Mouse (Mus musculus): ENCODE measurements around the gene Cryaa.
"Not testable (repeated sequence)": the region's sequence is repeated elsewhere in the genome, so short reads cannot be mapped to it uniquely, and the experiment has no call there.

Cryaa gene

GRCm38 (mm10) chr17:31660661-31661250 lies 16.9 kb upstream of the Cryaa start:
- no peak for DNase-seq (ENCODE audit: low read depth)

GRCm38 (mm10) chr17:31662855-31663254 lies 14.8 kb upstream of the Cryaa start:
- no peak for DNase-seq (ENCODE audit: low read depth)

GRCm38 (mm10) chr17:31664760-31665159 lies 12.8 kb upstream of the Cryaa start:
- DNase-seq (ENCODE audit: low read depth), result peak; percentile 79

- DNase-seq (ENCODE audit: low read depth), result no peak
Measured at GRCm38 (mm10) chr17:31668306-31668705, 9.3 kb upstream of the Cryaa start.

GRCm38 (mm10) chr17:31670163-31670562 lies 7.4 kb upstream of the Cryaa start:
- DNase-seq (ENCODE audit: low read depth), result no peak

GRCm38 (mm10) chr17:31671698-31672097 lies 5.9 kb upstream of the Cryaa start:
- DNase-seq (ENCODE audit: low read depth), result no peak

- DNase-seq (ENCODE audit: low read depth), result no peak
Measured at GRCm38 (mm10) chr17:31672279-31672678, 5.3 kb upstream of the Cryaa start.

GRCm38 (mm10) chr17:31674426-31674825 lies 3.2 kb upstream of the Cryaa start:
- DNase-seq (ENCODE audit: low read depth), result no peak

GRCm38 (mm10) chr17:31680450-31680849 lies 2.8 kb downstream of the Cryaa start:
- DNase-seq (ENCODE audit: low read depth), result no peak

GRCm38 (mm10) chr17:31685514-31686224 lies 8.1 kb downstream of the Cryaa start:
- peak; percentile 78 for DNase-seq (ENCODE audit: low read depth)

GRCm38 (mm10) chr17:31686225-31686564 lies 8.6 kb downstream of the Cryaa start:
- no peak for DNase-seq (ENCODE audit: low read depth)

- no peak for DNase-seq (ENCODE audit: low read depth)
Measured at GRCm38 (mm10) chr17:31688112-31688511, 10.5 kb downstream of the Cryaa start.

GRCm38 (mm10) chr17:31689606-31690005 lies 12.0 kb downstream of the Cryaa start:
- DNase-seq (ENCODE audit: low read depth), result no peak

GRCm38 (mm10) chr17:31692918-31693317 lies 15.3 kb downstream of the Cryaa start:
- no peak for DNase-seq (ENCODE audit: low read depth)

- peak; percentile 66 for DNase-seq (ENCODE audit: low read depth)
Measured at GRCm38 (mm10) chr17:31693330-31694022, 15.9 kb downstream of the Cryaa start.

GRCm38 (mm10) chr17:31694023-31694376 lies 16.4 kb downstream of the Cryaa start:
- no peak for DNase-seq (ENCODE audit: low read depth)

GRCm38 (mm10) chr17:31694949-31695348 lies 17.3 kb downstream of the Cryaa start:
- DNase-seq (ENCODE audit: low read depth), result no peak

- DNase-seq (ENCODE audit: low read depth), result not testable (repeated sequence)
Measured at GRCm38 (mm10) chr17:31695356-31695755, 17.7 kb downstream of the Cryaa start.

GRCm38 (mm10) chr17:31698347-31698746 lies 20.7 kb downstream of the Cryaa start:
- DNase-seq (ENCODE audit: low read depth), result no peak

GRCm38 (mm10) chr17:31703276-31703980 lies 25.8 kb downstream of the Cryaa start:
- DNase-seq (ENCODE audit: low read depth), result no peak

- DNase-seq (ENCODE audit: low read depth), result no peak
Measured at GRCm38 (mm10) chr17:31705271-31706020, 27.8 kb downstream of the Cryaa start.

GRCm38 (mm10) chr17:31709121-31709741 lies 31.6 kb downstream of the Cryaa start:
- no peak for DNase-seq (ENCODE audit: low read depth)
